Mouse (Mus musculus): ENCODE data around the gene Gm38392.

Gm38392 gene

DNA sequence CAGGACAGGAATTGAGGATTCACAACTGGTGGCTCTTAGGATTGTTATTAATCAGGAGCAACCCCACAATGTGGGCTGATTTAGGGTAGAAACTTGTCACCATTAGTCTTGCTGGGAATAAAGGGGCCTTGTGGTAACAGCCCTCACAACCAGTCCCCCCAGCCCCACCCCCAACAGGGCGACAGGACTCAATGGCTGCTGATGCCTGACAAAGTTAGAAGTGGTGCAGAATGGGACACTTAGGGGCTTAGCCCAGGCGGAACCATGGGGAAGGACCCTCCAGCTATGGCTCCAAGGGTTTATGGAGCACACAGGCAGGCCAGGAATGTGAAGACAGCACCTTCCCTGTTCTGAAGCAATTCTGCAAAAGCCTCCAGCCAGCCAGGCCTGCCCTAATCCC is 51.4 kb downstream of the Gm38392 start:
- no peak for DNase-seq (ENCODE audit: low read depth, low spot score)

DNA sequence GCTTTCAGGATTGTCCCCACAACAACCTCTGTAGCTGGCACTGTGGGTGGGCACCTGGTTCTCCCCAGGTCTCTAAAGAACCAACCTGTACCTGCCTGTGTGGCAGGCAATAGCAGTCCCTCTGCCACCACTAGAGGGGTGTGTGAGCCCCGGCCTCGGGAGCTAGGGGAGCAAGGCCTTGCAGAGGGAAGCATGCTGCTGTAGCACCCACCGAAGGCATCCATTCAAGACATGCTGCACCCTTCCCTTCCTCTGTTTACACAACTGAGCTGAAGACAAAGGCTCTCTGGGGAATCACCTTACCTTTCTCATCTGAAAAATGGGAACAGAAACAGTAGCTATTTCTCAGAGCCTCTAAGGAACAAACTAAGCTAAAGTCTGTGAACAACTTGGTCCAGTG is 51.8 kb downstream of the Gm38392 start:
- peak; percentile 20 for DNase-seq (ENCODE audit: low read depth, low spot score)

DNA sequence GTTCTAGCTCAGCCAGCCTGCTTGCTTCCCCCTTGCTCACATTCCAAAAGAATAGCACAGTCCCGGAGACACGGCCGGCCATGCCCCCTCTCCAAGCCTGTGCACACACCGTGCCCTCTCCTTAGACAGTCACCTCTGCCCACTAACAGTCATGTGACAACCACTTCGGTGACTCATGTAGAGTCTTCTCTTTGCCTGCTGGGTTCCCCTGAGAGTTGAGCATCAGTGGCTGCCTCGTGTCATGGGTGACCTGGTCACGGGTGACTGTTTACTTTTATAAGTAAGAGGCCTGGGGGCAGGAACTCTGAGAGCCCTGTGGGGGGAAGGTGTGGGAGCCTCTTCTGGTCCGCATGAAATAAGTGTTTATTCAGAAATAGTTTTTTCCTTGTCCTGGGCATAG is 53.0 kb downstream of the Gm38392 start:
- DNase-seq (ENCODE audit: low read depth, low spot score), result no peak

DNA sequence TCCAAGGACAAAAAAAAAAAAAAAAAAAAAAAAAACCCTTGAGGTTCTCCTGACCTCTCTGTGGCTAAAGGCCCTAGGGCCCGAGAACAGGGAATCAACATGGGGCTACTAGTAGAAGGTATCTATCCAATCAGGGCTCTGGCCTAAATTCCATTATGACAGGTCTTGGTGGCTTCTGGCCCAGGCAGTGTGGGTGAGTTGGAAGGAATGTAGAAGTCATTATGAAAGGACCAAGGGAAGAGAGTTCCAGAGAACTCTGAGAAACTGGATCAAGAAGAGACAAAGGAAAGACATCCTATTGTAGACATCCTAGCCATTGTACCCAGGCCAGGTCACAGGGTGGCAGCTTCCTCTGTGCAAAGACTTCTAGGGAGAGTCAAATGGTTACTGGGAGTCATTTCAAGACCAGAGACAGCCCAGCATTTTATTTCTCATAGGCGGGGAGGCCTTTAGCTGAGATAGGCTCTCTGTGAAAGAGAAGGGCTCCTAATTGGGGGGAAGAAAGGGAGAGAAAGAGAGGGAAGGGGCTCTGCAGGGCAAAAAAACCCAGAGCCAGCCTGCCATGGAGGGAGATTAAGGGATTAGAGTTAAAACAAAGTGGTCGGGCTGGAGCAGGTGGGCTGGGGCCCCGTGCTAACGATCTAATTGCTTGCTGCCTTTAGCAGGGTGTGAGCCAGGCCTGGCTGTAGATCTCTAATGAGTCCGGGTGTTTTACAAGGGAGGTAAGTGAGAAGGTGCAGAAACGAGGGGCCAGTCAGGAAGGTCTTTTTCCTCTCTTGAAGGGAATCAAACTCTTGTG is 54.0 kb downstream of the Gm38392 start:
- DNase-seq (ENCODE audit: low read depth, low spot score), result no peak

DNA sequence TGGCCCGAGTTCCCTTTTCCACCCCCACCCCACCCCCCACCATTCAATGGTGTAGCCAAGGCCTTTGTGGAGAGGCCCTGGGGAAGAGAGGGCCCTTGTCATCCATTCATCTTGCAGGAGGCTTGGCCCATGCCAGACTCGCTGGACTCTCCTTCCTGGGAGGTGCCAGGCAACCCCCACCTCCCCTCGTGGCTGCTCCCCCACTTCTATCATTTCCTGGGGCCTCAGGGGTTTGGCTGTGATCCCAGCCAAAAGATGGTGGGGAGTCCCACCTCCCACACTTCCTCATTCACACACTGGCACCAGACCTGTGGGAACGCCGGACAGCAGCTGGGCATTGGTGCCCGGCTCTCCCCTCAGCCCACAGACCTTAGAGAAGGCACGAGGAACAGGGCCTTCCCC is 54.7 kb downstream of the Gm38392 start:
- no peak for DNase-seq (ENCODE audit: low read depth, low spot score)

DNA sequence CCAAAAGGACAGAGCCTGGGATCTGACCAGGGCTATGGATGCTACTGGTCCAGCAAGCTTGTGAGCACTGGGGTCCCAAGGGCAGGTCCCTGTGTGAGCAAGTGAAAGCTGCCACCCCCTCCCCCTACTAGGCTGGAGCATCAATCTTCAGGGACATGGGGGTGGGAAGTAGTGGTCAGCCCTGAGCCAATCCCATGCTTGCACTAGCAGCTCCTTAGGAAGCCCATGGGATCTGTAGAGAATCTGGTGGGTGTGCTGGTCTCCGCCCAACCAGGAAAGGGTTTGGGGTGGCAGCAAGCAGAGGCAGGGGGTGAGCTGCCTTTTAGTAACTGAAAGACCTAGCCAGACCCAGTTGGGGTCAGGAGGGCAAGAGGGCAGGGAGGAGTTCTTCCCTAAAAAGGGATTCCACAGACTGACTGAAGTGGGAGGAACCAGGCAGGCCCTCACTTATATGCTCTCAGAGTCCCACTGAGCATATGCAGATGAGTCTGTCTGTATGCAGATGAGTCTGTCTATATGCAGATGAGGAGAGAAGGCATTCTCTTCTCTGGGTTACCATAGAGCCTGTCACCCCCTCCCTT is 55.9 kb downstream of the Gm38392 start:
- DNase-seq (ENCODE audit: low read depth, low spot score), result no peak

DNA sequence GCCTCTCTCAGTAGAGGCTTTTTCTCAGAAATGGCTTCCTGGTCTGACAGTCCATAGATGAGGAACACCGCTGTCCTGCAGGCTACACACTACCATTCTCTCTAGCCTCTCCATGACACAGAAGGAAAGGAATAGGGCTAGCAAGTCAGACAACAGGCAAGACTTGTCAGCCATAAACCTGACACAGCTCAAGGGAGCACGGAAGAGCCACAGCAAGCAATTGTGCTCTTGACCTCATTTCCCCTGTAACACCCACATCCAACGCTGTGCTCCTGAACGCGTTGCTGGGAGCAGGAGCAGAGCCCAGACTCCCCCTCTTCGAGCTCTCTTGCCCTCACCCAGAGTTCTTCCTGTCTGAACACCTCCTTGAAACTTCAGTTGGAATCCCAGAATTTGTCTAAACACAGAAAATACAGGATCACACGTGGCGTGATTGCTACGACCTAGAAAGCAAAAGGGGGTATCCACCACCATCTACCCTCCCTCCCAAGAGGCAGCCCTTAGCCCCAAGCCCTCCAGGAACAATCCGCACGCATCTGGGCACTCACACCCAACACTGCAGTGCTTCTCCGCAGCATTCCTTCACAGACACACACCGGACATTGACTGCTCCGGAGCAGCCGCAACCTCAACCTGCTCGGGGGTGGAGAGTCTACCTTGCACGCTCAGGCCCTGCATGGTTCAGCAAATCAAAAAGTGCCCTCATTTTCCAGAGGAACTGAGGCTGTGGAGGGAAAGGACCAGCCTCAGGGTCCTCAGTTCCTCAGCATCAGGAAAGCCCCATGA is 56.6 kb downstream of the Gm38392 start:
- no peak for DNase-seq (ENCODE audit: low read depth, low spot score)

DNA sequence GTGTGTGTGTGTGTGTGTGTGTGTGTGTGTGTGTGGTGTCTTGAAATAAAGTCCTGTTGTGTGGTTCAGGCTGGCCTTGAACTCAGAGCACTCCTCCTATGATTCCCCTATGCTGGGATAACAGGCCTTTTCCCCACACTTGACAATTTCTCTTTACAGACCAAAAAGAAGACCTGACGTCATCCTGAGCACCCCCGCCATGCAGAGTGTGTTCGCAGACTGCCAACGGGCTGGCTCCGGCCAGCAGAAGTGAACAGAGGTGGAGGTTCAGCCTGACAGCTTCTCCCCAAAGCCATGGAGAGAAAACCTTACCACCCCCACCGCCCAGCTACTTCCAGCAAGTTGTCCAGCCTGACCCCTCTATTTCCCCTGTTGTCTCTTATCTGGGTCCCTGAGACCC is 57.5 kb downstream of the Gm38392 start:
- no peak for DNase-seq (ENCODE audit: low read depth, low spot score)

DNA sequence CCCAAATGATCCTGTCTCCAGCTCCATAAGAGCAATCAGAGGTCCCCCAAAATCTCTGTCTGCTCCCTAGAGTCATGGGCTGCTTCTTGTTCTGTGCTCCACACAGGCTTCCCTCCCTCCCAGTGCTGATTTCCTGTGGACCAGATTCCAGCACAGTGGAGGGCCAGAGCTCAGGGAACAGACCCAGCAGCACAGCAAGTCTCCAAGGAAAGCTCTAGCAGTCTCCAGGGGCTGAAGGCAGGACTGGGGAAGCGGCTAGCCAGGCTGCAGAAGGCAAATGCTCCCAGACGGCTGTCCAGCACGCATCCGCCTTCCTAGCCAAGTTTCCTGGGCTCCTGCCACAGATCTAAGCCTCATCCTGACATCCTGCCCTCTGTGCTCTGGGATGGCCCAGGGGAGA is 58.1 kb downstream of the Gm38392 start:
- no peak for DNase-seq (ENCODE audit: low read depth, low spot score)

DNA sequence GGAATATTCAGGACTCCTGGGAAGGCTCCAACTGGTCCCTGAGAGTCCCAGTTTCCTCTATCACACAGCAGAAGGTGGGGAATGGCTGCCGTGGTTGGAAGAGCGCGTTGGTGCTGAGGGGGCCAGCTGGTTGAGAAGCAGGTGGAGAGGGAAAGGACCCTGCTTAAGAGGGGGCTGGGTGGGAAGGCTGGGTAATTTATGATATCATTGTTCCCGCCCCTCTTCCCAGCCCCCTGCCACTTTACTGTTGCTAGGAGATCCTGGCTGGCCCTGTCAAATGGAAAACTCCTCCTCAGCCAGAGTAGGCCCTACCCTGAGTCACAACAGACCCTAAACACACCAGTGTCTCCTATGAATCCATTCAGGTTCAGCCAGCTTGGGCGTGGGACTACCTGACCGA is 59.0 kb downstream of the Gm38392 start:
- no peak for DNase-seq (ENCODE audit: low read depth, low spot score)

DNA sequence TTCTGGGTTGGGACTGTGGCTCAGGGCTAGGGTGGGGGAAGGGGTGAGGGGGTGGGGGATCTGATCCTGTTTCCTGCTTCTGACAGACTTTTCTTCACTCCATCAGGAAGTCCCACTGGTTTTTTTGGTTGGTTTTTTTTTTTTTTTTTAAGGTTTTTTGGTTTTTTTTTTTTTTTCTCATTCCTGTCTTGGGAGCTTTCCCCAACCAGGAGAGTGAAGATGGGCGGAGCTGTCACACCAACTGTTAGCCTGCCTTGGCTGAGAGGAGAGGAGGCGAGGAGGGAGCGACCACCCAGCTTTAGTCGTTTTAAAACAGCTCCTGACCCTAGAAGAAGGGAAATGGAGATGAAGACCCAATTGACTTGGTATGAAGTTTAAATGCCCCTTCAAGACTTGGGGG is 59.8 kb downstream of the Gm38392 start:
- DNase-seq (ENCODE audit: low read depth, low spot score), result no peak

DNA sequence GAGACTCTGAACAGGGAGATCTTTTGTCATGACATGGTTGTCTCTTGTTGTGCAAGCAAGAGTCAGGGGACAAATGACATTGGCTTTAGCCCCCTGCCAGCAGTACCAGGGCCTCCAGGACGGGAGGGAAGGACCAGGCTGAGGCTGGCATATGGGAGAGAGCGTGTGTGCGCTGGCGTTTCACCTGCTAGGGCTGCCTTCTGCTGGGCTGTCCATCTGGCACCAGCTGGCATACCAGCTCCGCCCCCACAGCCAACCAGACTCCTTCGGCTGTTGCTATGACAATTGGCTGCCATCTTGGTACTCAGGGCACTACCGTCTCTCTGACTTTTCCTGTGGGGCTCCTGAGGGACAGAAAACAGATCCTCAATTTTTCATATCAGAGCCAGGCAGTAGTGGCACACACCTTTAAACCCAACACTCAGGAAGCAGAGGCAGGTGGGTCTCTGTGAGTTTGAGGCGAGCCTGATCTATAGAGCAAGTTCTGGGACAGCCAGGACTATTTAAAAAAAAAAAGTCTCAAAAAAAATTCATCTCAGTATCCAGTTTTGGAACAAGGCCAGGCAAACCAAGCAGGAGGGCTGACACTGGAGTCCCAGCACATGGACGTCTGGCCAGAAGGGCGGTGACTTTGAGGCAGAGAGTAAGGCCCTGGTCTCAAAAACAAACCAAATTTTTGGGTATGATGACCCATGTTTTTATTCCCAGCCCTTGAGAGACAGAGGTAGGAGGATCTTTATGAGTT is 60.7 kb downstream of the Gm38392 start:
- no peak for DNase-seq (ENCODE audit: low read depth, low spot score)

DNA sequence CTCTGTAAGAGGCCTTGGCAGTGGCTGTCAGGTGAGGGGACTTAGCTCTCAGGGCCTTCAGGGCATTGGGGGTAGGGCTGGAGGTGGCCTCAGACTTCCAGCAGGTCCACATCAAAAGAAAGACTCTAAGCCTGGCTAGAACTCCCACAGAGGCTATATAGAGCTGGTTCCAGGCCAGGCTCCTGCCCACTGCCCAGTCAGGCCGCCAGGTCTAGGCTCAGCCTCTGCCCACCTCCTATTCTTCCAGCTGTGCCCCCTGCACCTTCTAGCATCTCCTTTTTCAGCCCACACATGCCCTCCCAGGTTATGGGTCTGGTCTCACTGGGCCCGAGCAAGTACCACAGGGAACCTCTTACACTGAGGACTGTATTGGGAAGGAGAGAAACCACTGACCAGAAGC is 62.1 kb downstream of the Gm38392 start:
- no peak for DNase-seq (ENCODE audit: low read depth, low spot score)

DNA sequence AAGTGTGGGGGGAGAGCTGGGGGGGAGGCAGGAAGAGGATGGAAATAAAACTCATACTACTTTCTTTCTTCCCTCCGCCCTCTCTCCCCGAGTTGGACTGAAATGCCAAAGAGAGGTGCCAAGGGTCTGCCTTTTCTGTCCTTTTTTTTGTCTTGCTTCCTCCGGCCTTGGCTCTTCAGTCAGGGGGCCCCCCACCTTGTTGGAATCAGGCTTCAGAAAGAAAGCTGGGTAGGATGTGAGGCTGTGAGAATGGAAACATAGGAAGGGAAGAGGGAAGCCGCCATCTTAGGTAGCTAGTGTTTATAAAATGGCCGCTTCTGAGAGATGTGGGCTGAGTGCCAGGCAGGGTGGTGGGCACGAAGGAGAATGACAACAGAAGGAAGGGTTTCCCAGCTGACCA is 64.6 kb downstream of the Gm38392 start:
- DNase-seq (ENCODE audit: low read depth, low spot score), result no peak

DNA sequence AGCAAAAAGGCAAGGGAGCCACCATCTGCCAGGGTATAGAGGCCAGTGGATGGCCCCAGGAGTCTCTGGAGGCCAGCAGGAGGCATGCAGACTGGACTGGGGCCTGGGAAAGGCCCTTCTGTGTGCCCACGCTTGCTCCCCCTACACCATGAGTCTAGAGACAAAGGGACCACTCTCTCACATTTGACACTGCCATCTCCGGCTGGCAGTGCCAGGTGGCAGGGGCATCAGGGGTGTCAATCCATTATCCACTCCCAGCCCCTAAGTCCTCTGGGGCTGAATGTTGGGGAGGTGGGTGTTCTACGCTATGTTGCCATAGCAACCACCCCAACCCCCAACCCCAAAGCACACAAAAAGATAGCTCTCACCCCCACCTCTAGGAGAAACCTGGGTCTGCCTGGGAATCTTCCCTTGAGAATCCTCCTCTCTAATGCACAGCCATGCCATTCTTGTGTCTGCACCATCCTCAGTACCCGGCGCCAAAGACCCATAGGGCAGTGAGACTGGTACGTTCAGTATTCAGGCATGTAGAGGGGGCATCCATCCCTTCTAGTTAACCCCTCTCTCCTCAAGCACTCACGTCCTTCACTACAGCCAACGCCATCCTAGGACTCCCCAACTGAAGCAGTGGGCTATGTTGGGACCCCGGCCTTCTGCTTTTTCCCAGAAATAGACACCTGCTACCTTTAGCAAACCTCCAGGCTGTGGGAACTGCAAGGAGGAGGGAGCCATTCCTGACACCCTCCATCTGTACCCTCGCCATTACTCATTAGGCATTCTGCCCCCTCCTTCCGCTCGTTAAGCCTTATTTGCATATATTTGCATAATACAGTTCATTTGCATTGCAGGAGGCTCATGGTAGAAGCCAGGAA is 65.3 kb downstream of the Gm38392 start:
- no peak for DNase-seq (ENCODE audit: low read depth, low spot score)

DNA sequence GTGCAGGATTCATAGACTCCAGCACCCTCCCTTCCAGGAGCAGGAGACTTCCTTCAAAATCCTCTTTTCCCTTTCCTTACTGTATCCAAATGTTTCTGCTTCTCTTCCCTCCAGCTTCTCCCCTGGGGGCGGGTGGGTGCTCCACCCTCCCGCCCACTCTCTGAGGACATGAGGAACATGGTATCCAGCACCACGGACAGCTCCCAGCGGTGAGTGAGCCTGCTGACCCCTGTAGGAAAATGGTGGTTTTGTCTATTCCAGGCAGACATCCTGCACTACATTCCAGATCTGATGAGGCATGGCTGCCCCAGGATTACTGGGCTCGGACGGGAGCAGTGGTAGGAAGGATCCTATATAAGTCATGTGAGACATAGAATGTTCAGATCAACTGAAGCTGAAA is 66.2 kb downstream of the Gm38392 start:
- DNase-seq (ENCODE audit: low read depth, low spot score), result peak; percentile 56

DNA sequence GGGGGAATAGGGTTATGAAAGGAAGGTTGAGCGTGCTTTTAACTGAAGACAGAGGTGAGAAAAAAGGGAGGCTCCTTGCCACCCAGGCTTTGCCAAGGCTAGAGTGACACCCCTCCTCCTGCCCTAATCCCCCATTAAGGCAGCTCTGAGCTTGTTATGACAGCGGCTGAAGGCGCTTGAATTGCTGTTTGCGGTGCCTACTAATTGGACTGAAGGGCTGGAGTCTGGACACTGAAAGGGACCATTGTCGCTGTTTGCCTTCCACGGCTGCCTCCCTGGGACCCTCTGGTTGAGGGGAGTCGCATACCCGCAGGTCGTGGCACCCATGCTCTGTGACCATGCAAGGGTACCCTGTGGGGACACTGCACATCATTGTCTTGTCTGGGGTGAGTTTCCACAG is 67.1 kb downstream of the Gm38392 start:
- DNase-seq (ENCODE audit: low read depth, low spot score), result no peak

DNA sequence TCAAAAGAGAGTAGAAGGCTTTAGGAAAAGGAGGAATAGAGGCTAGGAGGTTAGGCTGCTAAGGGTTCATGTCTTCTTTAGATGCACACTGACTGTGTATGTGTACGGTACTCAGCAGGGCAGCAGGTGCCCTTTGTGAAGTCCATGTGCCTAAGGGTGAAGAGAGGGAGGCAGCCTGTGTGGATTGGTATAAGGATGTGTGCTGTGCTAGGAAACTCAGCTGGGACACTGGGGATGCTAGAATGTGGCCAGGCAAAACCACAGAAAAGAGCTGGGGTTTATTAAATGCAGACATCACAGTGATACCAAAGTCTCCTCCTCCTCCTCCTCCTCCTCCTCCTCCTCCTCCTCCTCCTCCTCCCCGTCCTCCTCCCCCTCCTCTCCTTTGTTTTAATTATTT is 69.3 kb downstream of the Gm38392 start:
- no peak for DNase-seq (ENCODE audit: low read depth, low spot score)

DNA sequence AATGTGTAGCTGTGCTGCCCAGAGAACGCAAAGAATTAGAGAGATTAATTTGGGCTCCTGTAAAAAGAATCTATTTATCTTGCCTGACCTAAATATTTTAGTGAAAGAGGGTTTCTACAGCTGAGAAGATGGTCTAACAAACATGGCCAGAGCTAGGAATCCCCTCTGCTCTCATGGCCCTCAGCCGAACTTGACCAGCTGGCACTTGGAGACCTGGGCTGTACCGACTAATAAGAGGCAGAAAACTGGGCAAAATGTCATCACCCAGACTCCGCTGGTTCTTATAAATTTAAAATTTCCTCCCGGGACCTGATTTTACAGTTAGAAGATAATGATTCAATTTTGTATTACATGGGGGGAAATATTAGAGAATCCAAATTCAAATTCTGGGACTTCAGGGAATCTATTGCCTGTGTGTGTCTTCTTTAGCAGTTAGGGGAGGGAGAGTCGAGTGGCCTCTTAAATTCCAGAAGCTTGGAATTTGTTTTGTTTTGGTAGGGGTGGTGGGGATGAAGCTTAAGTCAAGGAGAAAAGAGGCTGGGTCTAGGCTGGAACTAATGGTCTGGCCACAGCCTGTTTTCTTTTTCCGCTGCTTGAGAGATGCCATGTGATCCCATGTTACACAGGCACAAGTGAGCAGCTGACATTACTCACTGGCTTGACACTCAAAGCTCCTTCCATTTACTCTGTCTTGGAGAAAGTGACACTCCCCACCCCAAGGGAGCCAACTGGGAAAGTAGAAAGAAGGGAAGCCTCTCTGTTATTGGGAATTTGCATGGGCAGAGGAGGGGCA is 70.3 kb downstream of the Gm38392 start:
- DNase-seq (ENCODE audit: low read depth, low spot score), result no peak

DNA sequence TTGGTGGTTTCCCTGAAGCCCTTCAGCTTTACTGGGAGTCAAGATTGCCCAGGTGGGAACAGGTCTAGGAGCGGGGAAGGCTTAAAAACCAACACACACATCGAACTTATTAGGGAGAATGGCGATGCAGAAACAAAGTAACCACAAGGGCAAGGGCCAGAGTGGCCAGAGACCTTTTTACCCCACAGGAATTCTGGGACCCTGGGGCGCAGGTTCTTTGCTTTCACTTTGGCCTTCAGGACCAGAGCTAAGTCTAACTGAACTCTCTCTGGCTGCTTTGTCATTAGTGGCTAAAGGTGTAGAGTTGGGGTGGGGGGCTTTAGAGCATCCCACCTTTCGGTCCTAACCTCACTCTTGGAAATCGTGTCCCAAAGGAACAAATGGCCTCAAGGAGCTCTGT is 70.9 kb downstream of the Gm38392 start:
- no peak for DNase-seq (ENCODE audit: low read depth, low spot score)
